Mouse (Mus musculus): ENCODE data around the gene Nat8l. TPM values are rescaled to one million over a fixed set of nuclear protein-coding genes. Genes with fewer than 3 reads are reported as not detected.

Gene Nat8l
- total RNA-seq, 2 experiments from 2014 or later = 185 to 226 TPM

DNA sequence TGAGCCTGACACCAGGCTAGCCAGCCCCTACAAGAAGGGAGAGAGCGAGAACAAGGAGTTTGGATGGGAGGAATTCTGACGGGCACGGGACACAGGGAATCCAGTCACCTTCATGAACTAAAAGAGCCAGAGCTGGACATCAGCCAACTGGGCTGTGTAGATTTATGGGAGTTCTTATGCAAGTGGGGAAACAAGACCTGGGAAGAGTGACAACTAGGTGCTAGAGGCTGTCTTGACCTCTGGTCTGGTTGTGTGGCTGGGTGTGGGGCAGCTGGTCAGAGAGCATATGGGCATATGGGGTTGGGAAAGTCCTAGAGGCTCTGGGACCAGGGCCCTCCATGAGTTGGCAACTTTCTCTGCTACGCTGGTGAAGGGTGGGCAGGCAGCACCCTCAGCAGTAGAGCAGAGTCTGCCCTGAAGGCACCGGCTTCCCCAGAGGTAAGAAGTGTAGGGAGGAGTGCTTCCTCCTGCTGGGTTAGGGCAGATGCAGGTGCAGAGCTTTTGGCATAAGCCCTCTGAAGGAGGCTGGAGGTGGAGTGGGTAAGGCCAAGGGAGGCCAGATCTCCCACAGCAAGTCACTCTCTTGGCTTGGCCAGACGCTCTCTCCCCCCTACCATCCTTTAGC lies 3.8 kb downstream of the Nat8l start:
- intact Hi-C loops (cut with DNase I) = loop anchor here (5.0 to 10.0 kb wide), 2 partner anchors 188 to 275 kb away; partner anchors contain the start of gene Mxd4
- DNase-seq (ENCODE audit: low spot score in 2 of 2) = no peak

DNA sequence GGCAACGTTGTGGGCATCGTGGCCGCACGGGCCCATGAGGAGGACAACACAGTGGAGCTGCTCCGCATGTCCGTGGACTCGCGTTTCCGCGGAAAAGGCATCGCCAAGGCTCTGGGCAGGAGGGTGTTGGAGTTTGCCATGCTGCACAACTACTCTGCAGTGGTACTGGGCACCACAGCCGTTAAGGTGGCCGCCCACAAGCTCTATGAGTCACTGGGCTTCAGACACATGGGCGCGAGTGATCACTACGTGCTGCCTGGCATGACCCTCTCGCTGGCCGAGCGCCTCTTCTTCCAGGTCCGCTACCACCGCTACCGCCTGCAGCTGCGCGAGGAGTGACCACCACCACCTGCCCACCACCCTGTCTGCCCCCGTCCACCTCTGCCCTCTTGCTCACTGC lies 5.0 kb downstream of the Nat8l start:
- DNase-seq (ENCODE audit: low spot score in 2 of 2) = peak in 1 of 2 experiments; percentile 45

DNA sequence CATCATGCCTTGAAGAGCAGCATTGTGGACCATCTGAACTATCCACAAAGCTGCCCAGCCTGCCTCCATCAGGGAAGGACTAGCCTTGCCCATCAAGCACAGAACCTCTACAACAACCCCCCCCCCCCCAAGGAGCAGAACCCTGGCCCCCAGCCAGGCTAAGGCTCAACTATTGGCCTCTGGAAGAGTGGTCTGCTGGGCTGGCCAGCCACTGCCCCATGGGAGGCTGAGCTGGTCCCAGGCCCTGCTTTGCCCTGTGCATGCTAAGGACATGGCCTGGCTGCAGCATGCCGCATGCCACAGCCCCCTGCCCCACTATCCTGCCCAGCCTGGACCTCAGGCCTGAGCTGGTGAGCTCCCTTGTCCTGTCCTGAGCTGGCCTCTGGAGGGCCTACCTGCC lies 5.6 kb downstream of the Nat8l start:
- intact Hi-C loops (cut with DNase I) = no loop called here
- no peak for DNase-seq (ENCODE audit: low spot score in 2 of 2)

More for the DNA sequence above, 5.0 kb downstream of the Nat8l start:
- intact Hi-C loops (cut with DNase I) = no loop called here

DNA sequence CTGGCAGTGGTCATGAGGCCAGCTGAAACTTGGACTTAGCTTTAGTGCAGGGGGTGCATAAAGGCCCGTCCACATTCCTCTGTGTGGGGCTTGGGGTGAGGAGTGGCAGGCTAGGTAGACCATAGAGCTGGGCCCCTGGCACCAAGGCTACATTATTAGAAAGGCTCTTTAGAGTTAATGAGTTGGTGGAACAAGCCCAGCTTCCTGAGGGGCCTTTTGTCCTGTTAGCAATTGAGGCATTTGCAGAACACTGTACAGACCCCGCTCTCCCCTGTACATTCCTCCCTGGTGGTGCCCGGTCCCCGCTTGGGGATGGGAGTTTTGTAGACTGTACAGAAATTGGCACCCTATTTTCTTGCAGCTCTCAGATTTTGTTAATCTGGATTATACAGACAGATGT lies 6.9 kb downstream of the Nat8l start:
- intact Hi-C loops (cut with DNase I) = no loop called here
- no peak for DNase-seq (ENCODE audit: low spot score in 2 of 2)

DNA sequence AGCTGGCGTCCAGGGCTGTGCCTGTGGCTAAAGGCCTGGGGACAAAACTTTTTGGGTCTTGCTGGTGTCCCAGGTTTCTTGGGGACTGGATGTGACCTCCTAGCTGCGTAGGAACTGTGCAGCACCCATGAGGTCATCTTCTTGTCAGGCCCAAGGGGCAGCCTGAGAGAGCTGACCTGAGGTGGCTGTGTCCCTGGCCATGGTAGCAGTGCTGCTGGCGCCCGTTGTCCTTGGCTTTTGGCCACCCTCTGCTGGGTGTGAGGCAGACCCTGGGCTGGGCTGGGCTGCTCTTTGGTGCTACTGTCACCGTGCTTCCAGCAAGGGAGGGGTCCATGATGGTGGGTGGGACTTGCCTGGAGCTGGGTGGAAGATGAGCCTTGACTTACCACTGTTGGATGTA lies 8.8 kb downstream of the Nat8l start:
- DNase-seq (ENCODE audit: low spot score in 2 of 2) = no peak

DNA sequence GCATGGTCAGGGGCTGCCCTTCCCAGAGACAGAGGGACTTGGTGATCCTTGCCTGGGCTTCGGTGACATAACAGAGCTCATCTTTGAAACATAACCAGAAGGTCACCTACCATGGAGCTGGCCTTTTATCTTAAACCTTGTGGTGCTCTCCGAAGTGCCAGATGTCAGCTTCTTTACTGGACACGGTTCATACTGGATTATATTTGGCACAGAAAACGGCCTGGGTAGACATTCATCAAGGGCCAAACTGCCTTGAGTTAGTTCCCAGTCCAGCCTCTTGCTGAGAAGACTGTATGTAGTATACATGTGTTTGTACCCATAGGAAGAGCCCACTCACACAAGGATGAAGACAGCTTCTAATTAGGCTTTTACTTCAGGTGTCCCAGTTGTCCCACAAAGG lies 11.0 kb downstream of the Nat8l start:
- intact Hi-C loops (cut with DNase I) = no loop called here

More for the DNA sequence above, 8.8 kb downstream of the Nat8l start:
- intact Hi-C loops (cut with DNase I) = no loop called here

DNA sequence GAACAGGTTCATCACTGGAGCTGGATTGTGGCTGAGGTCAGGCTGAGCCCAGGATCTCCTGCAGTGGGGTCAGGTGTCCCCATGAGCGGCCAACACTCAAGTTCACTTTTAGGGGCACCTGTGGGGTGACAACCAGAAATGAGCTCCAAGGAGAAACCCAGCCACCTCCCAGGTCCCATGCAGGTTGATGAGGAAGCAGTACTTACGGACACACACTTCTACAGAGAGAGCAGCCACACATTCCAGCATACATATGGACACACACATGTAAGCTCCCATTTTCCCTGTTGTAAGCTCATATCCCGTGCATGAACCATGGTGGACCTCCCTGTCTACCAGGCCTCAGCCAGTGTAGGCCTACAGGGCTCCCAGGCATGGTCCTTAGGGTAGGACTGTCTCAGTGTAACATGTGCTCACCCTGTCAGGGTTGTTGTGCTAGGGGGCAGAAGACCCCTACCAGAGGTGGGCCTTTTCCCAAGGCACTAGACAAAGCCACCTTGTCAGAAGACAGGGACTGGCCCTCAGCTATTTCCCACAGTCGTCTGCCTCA lies 11.7 kb downstream of the Nat8l start:
- no peak for DNase-seq (ENCODE audit: low spot score in 2 of 2)
- intact Hi-C loops (cut with DNase I) = no loop called here

More for the DNA sequence above, 11.0 kb downstream of the Nat8l start:
- no peak for DNase-seq (ENCODE audit: low spot score in 2 of 2)

DNA sequence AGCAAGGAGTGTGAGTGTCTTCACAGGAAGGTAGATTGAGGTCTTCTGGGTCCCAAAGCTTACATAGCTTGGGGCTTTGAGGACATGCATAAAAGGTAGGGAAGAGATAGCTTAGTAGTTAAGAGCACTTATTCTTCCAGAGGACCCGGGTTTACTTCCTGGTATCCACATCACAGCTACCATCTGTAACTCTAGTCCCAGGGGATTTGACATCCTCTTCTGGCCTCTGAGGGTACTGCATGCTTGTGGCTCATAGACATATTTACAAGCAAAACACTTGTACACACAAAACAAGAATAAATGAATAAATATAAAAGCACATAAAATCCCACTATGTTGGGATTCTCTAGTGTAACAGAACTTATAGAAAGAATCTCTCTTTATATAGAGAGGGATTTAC lies 18.9 kb downstream of the Nat8l start:
- no peak for DNase-seq (ENCODE audit: low spot score in 2 of 2)
- intact Hi-C loops (cut with DNase I) = no loop called here

DNA sequence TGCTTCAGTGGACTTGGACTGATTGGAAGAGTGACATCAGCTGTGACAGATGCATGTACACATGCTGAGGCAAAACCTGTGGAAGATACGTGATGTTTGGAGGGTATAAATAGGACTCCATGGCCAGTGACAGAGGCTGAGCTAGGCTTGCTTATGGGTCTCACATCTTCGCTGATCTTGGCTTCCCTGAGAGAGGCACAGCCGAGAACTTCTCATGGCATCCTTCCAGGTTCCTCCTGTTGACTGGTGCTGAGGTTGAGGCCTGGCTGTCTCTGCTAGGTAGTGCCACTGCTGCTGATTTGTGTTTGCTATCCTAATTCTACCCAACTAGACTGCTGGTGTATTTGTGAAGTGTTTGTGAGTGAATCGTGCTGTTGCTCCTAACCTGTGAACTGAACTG lies 23.2 kb downstream of the Nat8l start:
- intact Hi-C loops (cut with DNase I) = no loop called here
- no peak for DNase-seq (ENCODE audit: low spot score in 2 of 2)

DNA sequence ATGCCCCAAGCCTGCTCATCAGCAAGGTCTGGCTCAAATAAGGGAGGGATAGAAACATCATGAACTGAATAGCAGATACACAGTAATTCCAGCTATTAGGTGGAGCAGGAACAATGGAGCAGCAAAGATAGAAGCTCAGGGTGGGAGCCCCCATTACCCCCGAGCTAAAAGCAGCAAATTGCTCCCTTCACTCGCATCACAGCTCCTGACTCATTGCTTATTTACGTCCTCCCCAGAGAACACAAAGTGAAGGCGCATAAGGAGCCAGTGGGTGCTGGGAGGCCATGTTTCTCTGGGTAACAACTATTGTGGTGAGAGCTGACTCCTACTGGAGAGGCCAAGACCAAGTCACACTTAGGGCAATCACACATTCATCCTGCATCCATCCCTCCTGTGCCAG lies 34.3 kb downstream of the Nat8l start:
- intact Hi-C loops (cut with DNase I) = no loop called here
- DNase-seq (ENCODE audit: low spot score in 2 of 2) = no peak

DNA sequence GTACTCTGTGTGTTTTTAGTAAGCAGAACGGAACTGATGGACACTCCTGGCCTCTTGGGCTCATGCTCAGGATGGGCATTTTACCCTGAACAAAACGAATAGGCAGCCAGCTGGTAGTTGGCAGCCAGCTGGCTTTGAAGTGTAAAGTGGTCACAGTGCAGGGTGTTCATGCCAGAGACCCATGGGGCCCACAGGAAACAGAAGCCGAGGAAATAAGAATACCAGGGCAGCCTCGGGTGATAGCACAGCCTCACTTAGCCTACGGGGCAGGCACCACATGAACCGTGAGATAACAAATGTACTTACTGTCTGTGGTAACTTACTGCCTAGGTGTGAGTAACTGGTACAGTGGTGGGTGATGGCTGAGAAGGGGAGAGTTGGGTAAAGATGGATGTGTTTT lies 35.2 kb downstream of the Nat8l start:
- intact Hi-C loops (cut with DNase I) = no loop called here
- no peak for DNase-seq (ENCODE audit: low spot score in 2 of 2)

DNA sequence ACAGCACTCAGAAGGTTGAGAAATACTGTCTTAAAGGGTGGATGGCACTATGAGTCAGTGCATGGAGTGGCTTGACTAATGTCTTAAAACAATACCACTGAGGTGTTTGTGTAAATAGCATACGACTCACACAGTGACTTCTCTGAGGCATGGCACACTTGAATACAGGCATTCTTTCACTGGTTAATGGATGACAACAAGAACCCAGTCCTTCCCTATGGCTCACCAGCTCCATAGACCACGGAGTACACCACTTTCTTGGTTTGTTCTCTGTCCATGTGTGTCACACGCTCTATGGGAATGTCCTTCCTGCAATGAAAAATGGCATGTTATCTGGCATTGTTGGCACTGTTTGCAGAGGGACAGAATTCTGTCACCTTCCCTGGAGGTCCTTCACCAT lies 36.7 kb downstream of the Nat8l start:
- DNase-seq (ENCODE audit: low spot score in 2 of 2) = no peak
- intact Hi-C loops (cut with DNase I) = no loop called here

Other genes with a start within 250 kb of the Nat8l start
- gene Letm1, start 213.2 kb upstream of the Nat8l start, total RNA-seq (2021) = 100 to 1,000 TPM; 108 to 113 TPM
- 100 to 1,000 TPM; 139 to 141 TPM for gene Nsd2, start 175.3 kb upstream of the Nat8l start, total RNA-seq (2021)
- gene Nelfa, start 59.6 kb upstream of the Nat8l start, total RNA-seq (2021) = 10 to 100 TPM; 17.9 to 20.9 TPM
- 10 to 100 TPM; 77.3 to 91.5 TPM for gene Gm1673, start 12.6 kb upstream of the Nat8l start, total RNA-seq (2021)
- gene Poln, start 173.5 kb downstream of the Nat8l start, total RNA-seq (2021) = 1 to 10 TPM in 1 of 2 experiments, under 1 TPM in 1; 0.91 to 1.9 TPM
- gene Haus3, start 173.5 kb downstream of the Nat8l start, total RNA-seq (2021) = 1 to 10 TPM; 7.8 to 8.2 TPM
- gene Mxd4, start 191.7 kb downstream of the Nat8l start, total RNA-seq (2021) = 10 to 100 TPM; 86.5 to 86.9 TPM

Measured in left cerebral cortex, postnatal 36 days (tissue).